Mouse (Mus musculus): ENCODE measurements around the gene Gucy1b2. TPM values are rescaled to one million over a fixed set of nuclear protein-coding genes. Genes with fewer than 3 reads are reported as not detected.

Gene Gucy1b2
- total and polyA plus RNA-seq, 3 experiments = not detected

DNA sequence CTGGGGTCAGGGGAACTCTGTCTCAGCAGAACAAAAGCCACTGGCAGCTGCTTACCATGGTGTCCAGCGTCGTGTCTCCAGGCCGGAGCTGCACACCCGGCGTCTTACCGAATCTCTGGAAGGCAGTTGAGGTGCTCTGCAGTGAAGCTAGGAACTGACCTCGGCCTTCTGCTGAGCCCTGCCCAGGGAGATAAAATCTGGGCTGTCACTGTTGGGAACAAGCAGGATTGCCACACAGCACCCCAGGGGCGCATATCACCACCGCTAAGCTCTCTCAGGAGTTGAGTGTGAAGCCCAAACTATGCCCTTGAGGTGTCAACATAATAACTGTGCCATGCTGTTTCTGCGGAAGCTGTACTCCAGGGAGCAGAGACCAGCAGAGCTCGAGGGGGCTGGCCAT, 2.8 kb downstream of the Gucy1b2 start:
- DNase-seq (ENCODE audit: low spot score) (no peak), ATAC-seq (ENCODE audit: extremely low read depth, insufficient number of reproducible peaks, low FRiP score, poor library complexity, severe bottlenecking) (no peak)
- TF ChIP-seq CTCF (IDR thresholded peaks at IDR 0.05; ENCODE audit: low read depth, low read length) = no peak
- TF ChIP-seq GATA1 (IDR thresholded peaks at IDR 0.05; ENCODE audit: borderline replicate concordance, low read length) = no peak
- no peak for TF ChIP-seq TAL1 (conservative IDR thresholded peaks at IDR 0.05; ENCODE audit: low read depth, low read length)
- H3K9me3 ChIP-seq (replicated peaks) = no peaks in the 10 kb centered on the region
- H3K4me1 ChIP-seq (ENCODE audit: insufficient read depth, low read depth, low read length) = no peaks in the 10 kb centered on the region
- no peak overlapping the region for H3K4me3 ChIP-seq (ENCODE audit: low read depth, low read length)
- H3K36me3 ChIP-seq (replicated peaks) = no peaks in the 10 kb centered on the region
- peaks cover 5% of the 10 kb centered on the region for H3K27me3 ChIP-seq (ENCODE audit: insufficient read depth, low read length)

DNA sequence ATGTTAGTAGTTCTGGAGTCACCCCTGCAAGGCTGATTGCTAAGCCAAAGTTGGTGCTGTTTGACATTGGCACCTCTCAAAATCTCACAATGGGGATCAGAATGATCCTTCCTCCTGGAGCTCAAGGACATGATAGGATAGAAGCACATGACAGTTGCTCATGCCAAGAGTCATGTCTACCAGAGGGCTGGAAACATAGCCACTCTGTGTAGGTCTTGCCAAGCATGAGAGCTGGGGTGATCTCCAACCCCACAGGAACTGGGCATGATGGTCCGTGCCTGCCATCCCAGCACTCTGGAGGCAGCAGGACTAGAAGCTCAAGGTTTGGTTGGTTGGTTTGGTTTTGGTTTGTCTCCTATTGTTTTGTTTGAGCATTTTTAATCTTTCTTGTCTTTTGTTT, 5.4 kb downstream of the Gucy1b2 start:
- no peaks in the 10 kb centered on the region for H3K9me3 ChIP-seq (replicated peaks)
- no peaks in the 10 kb centered on the region for H3K4me1 ChIP-seq (ENCODE audit: insufficient read depth, low read depth, low read length)
- H3K36me3 ChIP-seq (replicated peaks) = no peaks in the 10 kb centered on the region
- no peak overlapping the region for H3K4me3 ChIP-seq (ENCODE audit: low read depth, low read length)
- DNase-seq (ENCODE audit: low spot score) (no peak), ATAC-seq (ENCODE audit: extremely low read depth, insufficient number of reproducible peaks, low FRiP score, poor library complexity, severe bottlenecking) (no peak)
- H3K27me3 ChIP-seq (ENCODE audit: insufficient read depth, low read length) = peaks cover 5% of the 10 kb centered on the region
- TF ChIP-seq CTCF (IDR thresholded peaks at IDR 0.05; ENCODE audit: low read depth, low read length) (no peak), POLR2AphosphoS5 (IDR thresholded peaks at IDR 0.05; ENCODE audit: insufficient replicate concordance, low read depth, low read length) (no peak), TAL1 (conservative IDR thresholded peaks at IDR 0.05; ENCODE audit: low read depth, low read length) (no peak), GATA1 (IDR thresholded peaks at IDR 0.05; ENCODE audit: borderline replicate concordance, low read length) (no peak), GATA2 (IDR thresholded peaks at IDR 0.05; ENCODE audit: borderline replicate concordance, low read depth, low read length) (no peak)

DNA sequence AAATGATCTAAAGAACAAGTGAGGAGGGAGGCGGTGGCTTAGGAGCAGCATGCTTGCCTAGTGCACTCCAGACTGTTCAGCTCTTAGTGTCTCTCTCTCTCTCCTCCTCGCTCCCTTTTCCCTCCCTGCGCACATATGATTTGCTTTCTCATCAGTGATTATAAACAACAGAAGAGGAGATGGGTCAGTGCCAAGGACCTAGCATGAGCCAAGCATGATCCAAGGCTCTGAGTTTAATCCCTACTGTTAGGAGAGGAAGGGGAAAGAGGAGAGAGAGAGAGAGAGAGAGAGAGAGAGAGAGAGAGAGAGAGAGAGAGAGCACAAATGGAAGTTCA, 8.9 kb downstream of the Gucy1b2 start:
- Histone ChIP-seq H3K4me1 (ENCODE audit: insufficient read depth, low read depth, low read length) (no peaks in the 10 kb centered on the region), H3K4me3 (ENCODE audit: low read depth, low read length) (no peak overlapping the region), H3K27me3 (ENCODE audit: insufficient read depth, low read length) (peaks cover 5% of the 10 kb centered on the region; the same call in 1 of the 2 replicates), H3K36me3 (replicated peaks) (no peaks in the 10 kb centered on the region), H3K9me3 (replicated peaks) (no peaks in the 10 kb centered on the region)
- no peak for DNase-seq (ENCODE audit: low spot score)
- no peak for TF ChIP-seq TAL1 (conservative IDR thresholded peaks at IDR 0.05; ENCODE audit: low read depth, low read length)
- TF ChIP-seq CTCF (IDR thresholded peaks at IDR 0.05; ENCODE audit: low read depth, low read length) = no peak
- TF ChIP-seq POLR2AphosphoS5 (IDR thresholded peaks at IDR 0.05; ENCODE audit: insufficient replicate concordance, low read depth, low read length) = no peak
- TF ChIP-seq GATA2 (IDR thresholded peaks at IDR 0.05; ENCODE audit: borderline replicate concordance, low read depth, low read length) = no peak
- TF ChIP-seq GATA1 (IDR thresholded peaks at IDR 0.05; ENCODE audit: borderline replicate concordance, low read length) = no peak
- no peak for ATAC-seq (ENCODE audit: extremely low read depth, insufficient number of reproducible peaks, low FRiP score, poor library complexity, severe bottlenecking)

DNA sequence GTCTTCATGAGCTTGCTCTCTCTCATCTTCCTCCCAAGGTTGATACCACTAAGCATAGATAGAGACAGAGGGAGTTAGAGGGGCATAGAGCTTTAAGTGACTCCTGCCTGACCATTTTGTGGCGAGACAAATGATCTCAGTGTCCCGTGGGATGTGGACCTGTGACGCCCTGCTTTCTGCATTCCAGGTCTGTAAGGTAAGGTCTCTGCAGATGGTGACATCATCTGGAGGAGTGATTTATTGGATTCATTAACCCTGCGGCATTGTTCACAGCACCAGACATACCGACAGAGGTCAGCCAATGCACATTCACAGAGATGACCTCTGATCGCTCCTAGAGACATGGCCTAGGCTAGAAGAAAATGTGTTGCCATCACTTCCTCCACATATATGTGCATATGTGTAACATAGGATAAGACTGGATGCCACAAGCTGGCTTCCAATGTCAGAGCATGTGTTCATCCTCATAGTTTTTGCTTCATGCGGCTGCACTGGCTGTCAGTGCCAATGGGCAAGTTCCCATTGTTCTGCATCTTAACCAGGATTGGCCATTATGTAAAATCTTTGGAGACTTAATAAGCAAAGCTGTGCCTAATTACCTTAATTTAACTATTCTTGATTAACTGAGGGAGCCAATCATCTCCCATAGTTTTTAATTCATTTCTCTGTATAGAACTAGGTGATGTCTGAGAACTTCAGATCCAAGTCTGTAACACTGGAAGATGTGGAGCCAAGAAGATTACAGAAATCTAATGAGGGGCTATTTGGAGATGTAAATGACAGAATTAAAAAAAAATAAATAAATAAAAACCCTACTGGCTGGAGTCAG, 9.5 kb downstream of the Gucy1b2 start:
- H3K36me3 ChIP-seq (replicated peaks) = no peaks in the 10 kb centered on the region
- H3K27me3 ChIP-seq (ENCODE audit: insufficient read depth, low read length) = peaks cover 7% of the 10 kb centered on the region; the same call in 1 of the 2 replicates
- H3K4me3 ChIP-seq (ENCODE audit: low read depth, low read length) = no peak overlapping the region
- H3K9me3 ChIP-seq (replicated peaks) = no peaks in the 10 kb centered on the region
- ATAC-seq (ENCODE audit: extremely low read depth, insufficient number of reproducible peaks, low FRiP score, poor library complexity, severe bottlenecking) = no peak
- DNase-seq (ENCODE audit: low spot score) = no peak
- TF ChIP-seq TAL1 (conservative IDR thresholded peaks at IDR 0.05; ENCODE audit: low read depth, low read length) = no peak
- no peak for TF ChIP-seq GATA2 (IDR thresholded peaks at IDR 0.05; ENCODE audit: borderline replicate concordance, low read depth, low read length)
- TF ChIP-seq CTCF (IDR thresholded peaks at IDR 0.05; ENCODE audit: low read depth, low read length) = no peak
- no peak for TF ChIP-seq GATA1 (IDR thresholded peaks at IDR 0.05; ENCODE audit: borderline replicate concordance, low read length)
- TF ChIP-seq POLR2AphosphoS5 (IDR thresholded peaks at IDR 0.05; ENCODE audit: insufficient replicate concordance, low read depth, low read length) = no peak
- H3K4me1 ChIP-seq (ENCODE audit: insufficient read depth, low read depth, low read length) = no peaks in the 10 kb centered on the region

- DNase-seq (ENCODE audit: low spot score) = no peak
- H3K27me3 ChIP-seq (ENCODE audit: insufficient read depth, low read length) = 0 out of 2 replicates have a peak, but pooled peaks cover 3% of the 10 kb centered on the region
- H3K9me3 ChIP-seq (replicated peaks) = no peaks in the 10 kb centered on the region
- H3K36me3 ChIP-seq (replicated peaks) = no peaks in the 10 kb centered on the region
- no peak overlapping the region for H3K4me3 ChIP-seq (ENCODE audit: low read depth, low read length)
- no peaks in the 10 kb centered on the region for H3K4me1 ChIP-seq (ENCODE audit: insufficient read depth, low read depth, low read length)
- no peak for ATAC-seq (ENCODE audit: extremely low read depth, insufficient number of reproducible peaks, low FRiP score, poor library complexity, severe bottlenecking)
- TF ChIP-seq GATA1 (IDR thresholded peaks at IDR 0.05; ENCODE audit: borderline replicate concordance, low read length) (no peak), GATA2 (IDR thresholded peaks at IDR 0.05; ENCODE audit: borderline replicate concordance, low read depth, low read length) (no peak), POLR2AphosphoS5 (IDR thresholded peaks at IDR 0.05; ENCODE audit: insufficient replicate concordance, low read depth, low read length) (no peak), TAL1 (conservative IDR thresholded peaks at IDR 0.05; ENCODE audit: low read depth, low read length) (no peak), CTCF (IDR thresholded peaks at IDR 0.05; ENCODE audit: low read depth, low read length) (no peak)
Observed at GRCm38 (mm10) chr14:62443840-62444430, 12.2 kb downstream of the Gucy1b2 start.

DNA sequence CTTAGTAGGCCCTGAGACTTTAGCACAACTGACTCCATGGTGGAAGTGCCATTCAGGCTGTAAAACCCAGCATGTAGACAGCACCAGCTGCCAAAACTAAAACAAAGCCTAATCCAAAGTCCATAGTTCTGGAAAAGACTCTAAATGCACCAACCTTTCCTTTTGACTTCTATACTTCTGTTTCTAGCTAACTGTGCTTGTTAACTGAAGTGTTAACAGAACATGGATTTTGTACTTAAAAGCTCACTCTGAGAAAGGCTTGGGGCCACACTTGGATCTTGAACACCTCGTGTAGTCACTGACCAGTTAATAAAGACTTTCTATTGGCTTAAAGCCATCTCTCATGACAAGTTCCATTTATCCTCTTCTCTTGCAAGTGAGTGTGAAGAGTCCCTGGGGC, 13.1 kb downstream of the Gucy1b2 start:
- H3K27me3 ChIP-seq (ENCODE audit: insufficient read depth, low read length) = 0 out of 2 replicates have a peak, but pooled peaks cover 3% of the 10 kb centered on the region
- no peak overlapping the region for H3K4me3 ChIP-seq (ENCODE audit: low read depth, low read length)
- TF ChIP-seq CTCF (IDR thresholded peaks at IDR 0.05; ENCODE audit: low read depth, low read length) (no peak), GATA2 (IDR thresholded peaks at IDR 0.05; ENCODE audit: borderline replicate concordance, low read depth, low read length) (no peak), GATA1 (IDR thresholded peaks at IDR 0.05; ENCODE audit: borderline replicate concordance, low read length) (no peak), TAL1 (conservative IDR thresholded peaks at IDR 0.05; ENCODE audit: low read depth, low read length) (no peak), POLR2AphosphoS5 (IDR thresholded peaks at IDR 0.05; ENCODE audit: insufficient replicate concordance, low read depth, low read length) (no peak)
- H3K4me1 ChIP-seq (ENCODE audit: insufficient read depth, low read depth, low read length) = no peaks in the 10 kb centered on the region
- H3K36me3 ChIP-seq (replicated peaks) = no peaks in the 10 kb centered on the region
- ATAC-seq (ENCODE audit: extremely low read depth, insufficient number of reproducible peaks, low FRiP score, poor library complexity, severe bottlenecking) (no peak), DNase-seq (ENCODE audit: low spot score) (no peak)
- H3K9me3 ChIP-seq (replicated peaks) = no peaks in the 10 kb centered on the region
